Mouse (Mus musculus): ENCODE results near the gene Hist2h3c1. TPM values are rescaled to one million over a fixed set of nuclear protein-coding genes. Genes with fewer than 3 reads are reported as not detected.
"Not testable (repeated sequence)": the region's sequence is repeated elsewhere in the genome, so short reads cannot be mapped to it uniquely, and the experiment has no call there.

The Hist2h3c1 gene
- total RNA-seq, 1 experiment = not detected

- TF ChIP-seq CHD2 (IDR thresholded peaks at IDR 0.05; ENCODE audit: low read depth, low read length) (no peak), ZC3H11A (IDR thresholded peaks at IDR 0.05; ENCODE audit: borderline replicate concordance, low read depth, low read length) (no peak), MAFK (IDR thresholded peaks at IDR 0.05; ENCODE audit: insufficient read depth, low read depth, low read length) (no peak), HCFC1 (IDR thresholded peaks at IDR 0.05; ENCODE audit: borderline replicate concordance, insufficient read depth, low read length) (no peak), ZNF384 (IDR thresholded peaks at IDR 0.05; ENCODE audit: low read depth, low read length) (no peak)
- H3K9ac ChIP-seq (ENCODE audit: insufficient read depth, low read depth, low read length, poor library complexity, severe bottlenecking) = no peak overlapping the region
- H3K4me1 ChIP-seq (ENCODE audit: control insufficient read depth in 2 of 2, insufficient read depth in 2 of 2, low read length in 2 of 2, poor library complexity in 1 of 2) = peaks cover 0 to 2% of the 10 kb centered on the region in 2 experiments; a peak in 1 of 4 replicates
- H3K27ac ChIP-seq (ENCODE audit: insufficient read depth, low read depth, low read length, poor library complexity, severe bottlenecking) = no peak overlapping the region
- H3K9me3 ChIP-seq (ENCODE audit: control insufficient read depth, insufficient read depth, low read depth, low read length) = no peaks in the 10 kb centered on the region
- DNase-seq (ENCODE audit: low read depth, low spot score) = no peak
- in situ Hi-C loops (cut with MboI; ENCODE audit: low sequenced_read_pairs in 2 of 2, unreplicated experiment in 2 of 2) = no loop called here
- H3K36me3 ChIP-seq (ENCODE audit: control insufficient read depth, insufficient read depth, low read length, poor library complexity, severe bottlenecking) = no peaks in the 10 kb centered on the region
- no peak overlapping the region for H3K4me3 ChIP-seq (ENCODE audit: insufficient read depth in 1 of 2, low read depth in 1 of 2, low read length in 2 of 2, poor library complexity in 1 of 2, severe bottlenecking in 1 of 2)
These were observed 38.7 kb upstream of the Hist2h3c1 start for GRCm38 (mm10) chr3:96207819-96208218.

- in situ Hi-C loops (cut with MboI; ENCODE audit: low sequenced_read_pairs in 2 of 2, unreplicated experiment in 2 of 2) = no loop called here
- Histone ChIP-seq H3K36me3 (ENCODE audit: control insufficient read depth, insufficient read depth, low read length, poor library complexity, severe bottlenecking) (no peaks in the 10 kb centered on the region), H3K4me1 (ENCODE audit: control insufficient read depth in 2 of 2, insufficient read depth in 2 of 2, low read length in 2 of 2, poor library complexity in 1 of 2) (peaks cover 0 to 2% of the 10 kb centered on the region in 2 experiments; a peak in 1 of 4 replicates), H3K4me3 (ENCODE audit: insufficient read depth in 1 of 2, low read depth in 1 of 2, low read length in 2 of 2, poor library complexity in 1 of 2, severe bottlenecking in 1 of 2) (no peak overlapping the region), H3K9ac (ENCODE audit: insufficient read depth, low read depth, low read length, poor library complexity, severe bottlenecking) (no peak overlapping the region), H3K9me3 (ENCODE audit: control insufficient read depth, insufficient read depth, low read depth, low read length) (no peaks in the 10 kb centered on the region), H3K27ac (ENCODE audit: insufficient read depth, low read depth, low read length, poor library complexity, severe bottlenecking) (no peak overlapping the region)
- TF ChIP-seq ZC3H11A (IDR thresholded peaks at IDR 0.05; ENCODE audit: borderline replicate concordance, low read depth, low read length) (no peak), MAFK (IDR thresholded peaks at IDR 0.05; ENCODE audit: insufficient read depth, low read depth, low read length) (no peak), ZNF384 (IDR thresholded peaks at IDR 0.05; ENCODE audit: low read depth, low read length) (no peak), CHD2 (IDR thresholded peaks at IDR 0.05; ENCODE audit: low read depth, low read length) (no peak), HCFC1 (IDR thresholded peaks at IDR 0.05; ENCODE audit: borderline replicate concordance, insufficient read depth, low read length) (no peak)
- DNase-seq (ENCODE audit: low read depth, low spot score) = no peak
These were observed 37.2 kb upstream of the Hist2h3c1 start for GRCm38 (mm10) chr3:96209242-96209641.

GRCm38 (mm10) chr3:96219191-96219641 lies 27.3 kb upstream of the Hist2h3c1 start:
- no peaks in the 10 kb centered on the region for H3K36me3 ChIP-seq (ENCODE audit: control insufficient read depth, insufficient read depth, low read length, poor library complexity, severe bottlenecking)
- DNase-seq (ENCODE audit: low read depth, low spot score) = no peak
- peaks cover 0 to 3% of the 10 kb centered on the region in 2 experiments; a peak in 2 of 4 replicates for H3K4me1 ChIP-seq (ENCODE audit: control insufficient read depth in 2 of 2, insufficient read depth in 2 of 2, low read length in 2 of 2, poor library complexity in 1 of 2)

GRCm38 (mm10) chr3:96219661-96220130 lies 26.8 kb upstream of the Hist2h3c1 start, which contains the start of the genes Bola1 and Hist2h2ab:
TSS of gene Bola1 (minus strand) at chr3:96219709.
TSS of gene Hist2h2ab (plus strand) at chr3:96219865.
- H3K36me3 ChIP-seq (ENCODE audit: control insufficient read depth, insufficient read depth, low read length, poor library complexity, severe bottlenecking) = no peaks in the 10 kb centered on the region
- H3K9me3 ChIP-seq (ENCODE audit: control insufficient read depth, insufficient read depth, low read depth, low read length) = no peaks in the 10 kb centered on the region
- no peak for DNase-seq (ENCODE audit: low read depth, low spot score)
- H3K27ac ChIP-seq (ENCODE audit: insufficient read depth, low read depth, low read length, poor library complexity, severe bottlenecking) = peak within 1 kb of the TSS; percentile 93
- H3K4me3 ChIP-seq (ENCODE audit: insufficient read depth in 1 of 2, low read depth in 1 of 2, low read length in 2 of 2, poor library complexity in 1 of 2, severe bottlenecking in 1 of 2) = peak within 1 kb of the TSS; percentile 75 to 77
- in situ Hi-C loops (cut with MboI; ENCODE audit: low sequenced_read_pairs in 2 of 2, unreplicated experiment in 2 of 2) = no loop called here
- peaks cover 0 to 3% of the 10 kb centered on the region in 2 experiments; a peak in 2 of 4 replicates for H3K4me1 ChIP-seq (ENCODE audit: control insufficient read depth in 2 of 2, insufficient read depth in 2 of 2, low read length in 2 of 2, poor library complexity in 1 of 2)
- TF ChIP-seq ZC3H11A (IDR thresholded peaks at IDR 0.05; ENCODE audit: borderline replicate concordance, low read depth, low read length) (no peak), ZNF384 (IDR thresholded peaks at IDR 0.05; ENCODE audit: low read depth, low read length) (no peak), HCFC1 (IDR thresholded peaks at IDR 0.05; ENCODE audit: borderline replicate concordance, insufficient read depth, low read length) (0 out of 2 replicates have a peak, but pooled peaks have one; percentile 7), MAFK (IDR thresholded peaks at IDR 0.05; ENCODE audit: insufficient read depth, low read depth, low read length) (no peak), CHD2 (IDR thresholded peaks at IDR 0.05; ENCODE audit: low read depth, low read length) (peak; percentile 3; the same call in 1 of the 2 replicates)
- H3K9ac ChIP-seq (ENCODE audit: insufficient read depth, low read depth, low read length, poor library complexity, severe bottlenecking) = peak within 1 kb of the TSS; percentile 95

More at GRCm38 (mm10) chr3:96219191-96219641, 27.3 kb upstream of the Hist2h3c1 start:
- Histone ChIP-seq H3K4me3 (ENCODE audit: insufficient read depth in 1 of 2, low read depth in 1 of 2, low read length in 2 of 2, poor library complexity in 1 of 2, severe bottlenecking in 1 of 2) (peak overlapping the region; percentile 59 to 68), H3K9me3 (ENCODE audit: control insufficient read depth, insufficient read depth, low read depth, low read length) (no peaks in the 10 kb centered on the region), H3K27ac (ENCODE audit: insufficient read depth, low read depth, low read length, poor library complexity, severe bottlenecking) (peak overlapping the region; percentile 83), H3K9ac (ENCODE audit: insufficient read depth, low read depth, low read length, poor library complexity, severe bottlenecking) (peak overlapping the region; percentile 77)
- in situ Hi-C loops (cut with MboI; ENCODE audit: low sequenced_read_pairs in 2 of 2, unreplicated experiment in 2 of 2) = no loop called here
- TF ChIP-seq ZC3H11A (IDR thresholded peaks at IDR 0.05; ENCODE audit: borderline replicate concordance, low read depth, low read length) (0 out of 2 replicates have a peak, but pooled peaks have one; percentile 3), CHD2 (IDR thresholded peaks at IDR 0.05; ENCODE audit: low read depth, low read length) (peak; percentile 14; the same call in 1 of the 2 replicates), MAFK (IDR thresholded peaks at IDR 0.05; ENCODE audit: insufficient read depth, low read depth, low read length) (no peak)

GRCm38 (mm10) chr3:96220131-96220764 lies 26.2 kb upstream of the Hist2h3c1 start:
- Histone ChIP-seq H3K9ac (ENCODE audit: insufficient read depth, low read depth, low read length, poor library complexity, severe bottlenecking) (peak overlapping the region; percentile 95), H3K27ac (ENCODE audit: insufficient read depth, low read depth, low read length, poor library complexity, severe bottlenecking) (peak overlapping the region; percentile 93), H3K4me3 (ENCODE audit: insufficient read depth in 1 of 2, low read depth in 1 of 2, low read length in 2 of 2, poor library complexity in 1 of 2, severe bottlenecking in 1 of 2) (peak overlapping the region; percentile 75 to 77)
- DNase-seq (ENCODE audit: low read depth, low spot score); H3K4me1 ChIP-seq (ENCODE audit: control insufficient read depth in 2 of 2, insufficient read depth in 2 of 2, low read length in 2 of 2, poor library complexity in 1 of 2); H3K9me3 ChIP-seq (ENCODE audit: control insufficient read depth, insufficient read depth, low read depth, low read length); H3K36me3 ChIP-seq (ENCODE audit: control insufficient read depth, insufficient read depth, low read length, poor library complexity, severe bottlenecking); in situ Hi-C loops (cut with MboI; ENCODE audit: low sequenced_read_pairs in 2 of 2, unreplicated experiment in 2 of 2): not testable (repeated sequence)
